In genomic region chr14:8326961-8327360, GRCm38 (mm10) we compare ENCODE assay signal across 16 mouse cellular contexts. TPM values are rescaled to one million over a fixed set of nuclear protein-coding genes. Genes with fewer than 3 reads are reported as not detected.
A peak's percentile ranks its signal among the peaks of the same experiment; 100 is the strongest.
DNase-seq lines count a peak whose midpoint lies in the region; ATAC-seq and TF ChIP-seq lines count a peak whose summit lies in the region.
"Had no signal": no experiment of that assay in that cellular context is flagged by ENCODE, and none has a peak within 500 bp of the region (broad histone marks: within the 10 kb centered on the region; RNA-seq: fewer than 3 reads in every experiment).

No protein-coding gene starts in this region.

- H3K27ac ChIP-seq in heart, embryonic 10.5 days: no peak overlapping the region
- peak overlapping the region; percentile 71 for H3K27ac ChIP-seq in kidney, embryonic 15.5 days
- no peak overlapping the region for H3K27ac ChIP-seq in midbrain, embryonic 10.5 days (replicated peaks)

- POLR2A ChIA-PET in Patski (lab: Charles Lee): interaction anchor here (1.8 to 2.4 kb wide), 2 partner anchors 19 to 21 kb away, joined by 5 to 6 read pairs; no protein-coding TSS in a partner anchor

- H3K9ac ChIP-seq in kidney, embryonic 15.5 days: no peak overlapping the region

- DNase-seq in adrenal gland, adult 2 months: peak; percentile 46
- no peak for DNase-seq in adrenal gland, adult 18-20 months (ENCODE audit: low spot score in 2 of 2)
- DNase-seq in heart, postnatal 10 days: peak; percentile 36 to 40
- DNase-seq in heart, embryonic 10.5 days (ENCODE audit: low spot score): no peak
- DNase-seq in Patski (ENCODE audit: low read depth, low spot score): no peak
- DNase-seq in midbrain, embryonic 10.5 days (ENCODE audit: low spot score): no peak
- no peak for DNase-seq in left cerebral cortex, adult 18-20 months (ENCODE audit: low spot score in 2 of 2)
- DNase-seq: gastrocnemius, postnatal 10 days; lung, adult 2 months; thymus, adult 2 months had no signal

- H3K27me3 ChIP-seq in heart, embryonic 10.5 days (ENCODE audit: insufficient read depth, poor library complexity, severe bottlenecking): peaks cover 5% of the 10 kb centered on the region; the same call in 1 of the 2 replicates
- no peaks in the 10 kb centered on the region for H3K27me3 ChIP-seq in Patski
- no peaks in the 10 kb centered on the region for H3K27me3 ChIP-seq in kidney, embryonic 15.5 days
- no peaks in the 10 kb centered on the region for H3K27me3 ChIP-seq in midbrain, embryonic 10.5 days (ENCODE audit: low read depth, poor library complexity, severe bottlenecking)

- peak; percentile 45 for ATAC-seq in Patski
- no peak for ATAC-seq in kidney, embryonic 15.5 days (replicated peaks; ENCODE audit: low FRiP score)
- ATAC-seq: forebrain, embryonic 14.5 days had no signal

- H3K4me2 ChIP-seq in kidney, embryonic 15.5 days: no peak overlapping the region

- CTCF ChIA-PET in Patski (lab: Charles Lee): interaction anchor here (0.8 to 1.5 kb wide), 6 partner anchors 16 to 65 kb away, joined by 3 to 4 read pairs (median 3); no protein-coding TSS in a partner anchor

- in situ Hi-C loops in Patski (cut with MboI; ENCODE audit: low pct_unique_long_range_greater_than_20kb): loop anchor here (5.0 to 25.0 kb wide), 2 partner anchors 225 to 490 kb away; no protein-coding TSS in a partner anchor

- no peak for TF ChIP-seq CTCF in Patski (IDR thresholded peaks at IDR 0.05)

- no peak overlapping the region for H3K4me3 ChIP-seq in heart, embryonic 10.5 days
- H3K4me3 ChIP-seq in kidney, embryonic 15.5 days (replicated peaks): no peak overlapping the region
- no peak overlapping the region for H3K4me3 ChIP-seq in midbrain, embryonic 10.5 days

- intact Hi-C loops in heart, postnatal 10 days (cut with DNase I): no loop called here

- no peaks in the 10 kb centered on the region for H3K36me3 ChIP-seq in heart, embryonic 10.5 days
- H3K36me3 ChIP-seq in kidney, embryonic 15.5 days: no peaks in the 10 kb centered on the region
- no peaks in the 10 kb centered on the region for H3K36me3 ChIP-seq in midbrain, embryonic 10.5 days

- H3K4me1 ChIP-seq in heart, embryonic 10.5 days: no peaks in the 10 kb centered on the region
- peaks cover 45% of the 10 kb centered on the region for H3K4me1 ChIP-seq in kidney, embryonic 15.5 days
- peaks cover 18% of the 10 kb centered on the region for H3K4me1 ChIP-seq in midbrain, embryonic 10.5 days

- H3K9me3 ChIP-seq in heart, embryonic 10.5 days: no peaks in the 10 kb centered on the region
- H3K9me3 ChIP-seq in kidney, embryonic 15.5 days (replicated peaks): no peaks in the 10 kb centered on the region
- no peaks in the 10 kb centered on the region for H3K9me3 ChIP-seq in midbrain, embryonic 10.5 days (replicated peaks)

RNA-seq across cellular contexts. Expression of gene Fam107a, which starts 9.1 kb away (rescaled TPM):
- 1 to 10 TPM; 4.3 to 5.2 TPM for total RNA-seq in adrenal gland, adult 2 months (2021)
- polyA plus RNA-seq in adrenal gland, adult 2 months (2012; rRNA removed): 1.1 and 1.2 TPM in 2 replicates
- 1 to 10 TPM; 7.4 to 8.0 TPM for total RNA-seq in adrenal gland, adult 18-20 months (2021)
- 10 to 100 TPM in 1 of 2 experiments, 1 to 10 TPM in 1; 2.7 to 11.2 TPM for total RNA-seq in heart, postnatal 10 days (2021)
- 0.18 and 0.35 TPM in 2 replicates for polyA plus RNA-seq in heart, embryonic 10.5 days (2016; fragmentation: Nextera tagmentation; extraction: Ambion mirVana)
- 173 TPM for polyA plus RNA-seq in Patski (2021)
- 5.7 and 6.0 TPM in 2 replicates for polyA plus RNA-seq in kidney, embryonic 15.5 days (2015; fragmentation: Nextera tagmentation; extraction: Ambion mirVana)
- 0.14 and 0.34 TPM in 2 replicates for polyA plus RNA-seq in midbrain, embryonic 10.5 days (2016; fragmentation: Nextera tagmentation; extraction: Ambion mirVana)
- 100 to 1,000 TPM; 213 to 316 TPM for total RNA-seq in left cerebral cortex, adult 18-20 months (2021)
- total RNA-seq: megakaryocyte progenitor cell, adult 5-6 weeks had no signal

RNA-seq across cellular contexts. Expression of gene Oit1, which starts 51.6 kb away (rescaled TPM):
- total RNA-seq in adrenal gland, adult 2 months (2021): not detected
- 0.08 TPM in 1 of 2 replicates, not detected in the other for polyA plus RNA-seq in adrenal gland, adult 2 months (2012; rRNA removed)
- total RNA-seq in adrenal gland, adult 18-20 months (2021): not detected
- not detected for total RNA-seq in heart, postnatal 10 days (2021)
- not detected in 2 replicates for polyA plus RNA-seq in heart, embryonic 10.5 days (2016; fragmentation: Nextera tagmentation; extraction: Ambion mirVana)
- polyA plus RNA-seq in Patski (2021): 0.18 TPM
- 1.3 and 5.1 TPM in 2 replicates for polyA plus RNA-seq in kidney, embryonic 15.5 days (2015; fragmentation: Nextera tagmentation; extraction: Ambion mirVana)
- polyA plus RNA-seq in midbrain, embryonic 10.5 days (2016; fragmentation: Nextera tagmentation; extraction: Ambion mirVana): 0.09 TPM in 1 of 2 replicates, not detected in the other
- not detected for total RNA-seq in left cerebral cortex, adult 18-20 months (2021)
- total RNA-seq: gastrocnemius, postnatal 10 days; left cerebral cortex, postnatal 10 days; megakaryocyte progenitor cell, adult 5-6 weeks; midbrain, postnatal 0 days had no signal
- polyA plus RNA-seq: forebrain, embryonic 14.5 days; midbrain, postnatal 0 days; neural tube, embryonic 14.5 days had no signal

Comparison
In these comparisons a context has a peak if more than half of its experiments do, and no peak if none do; other contexts are left out.
1. DNase-seq: peak in adrenal gland, adult 2 months (single experiment) and heart, postnatal 10 days (2 of 2); none in adrenal gland, adult 18-20 months (0 of 2), heart, embryonic 10.5 days (single experiment), Patski (single experiment), midbrain, embryonic 10.5 days (single experiment) and left cerebral cortex, adult 18-20 months (0 of 2).
2. RNA of gene Fam107a, which starts 9.1 kb away (polyA plus RNA-seq): 173 TPM in Patski (single experiment); 5.7 to 6.0 TPM in kidney, embryonic 15.5 days, 1.1 to 1.2 TPM in adrenal gland, adult 2 months, 0.18 to 0.35 TPM in heart, embryonic 10.5 days and 0.14 to 0.34 TPM in midbrain, embryonic 10.5 days; every median in the first group is over 10 times any median in the second.